Mouse (Mus musculus) heart, postnatal 10 days (tissue): ENCODE results near the gene Arrdc3. TPM values are rescaled to one million over a fixed set of nuclear protein-coding genes. Genes with fewer than 3 reads are reported as not detected.
A peak's percentile ranks its signal among the peaks of the same experiment; 100 is the strongest.
"Not testable (repeated sequence)": the region's sequence is repeated elsewhere in the genome, so short reads cannot be mapped to it uniquely, and the experiment has no call there.

ENCODE experiments used
- DNase-seq, 2 experiments: peaks; one replicate each; pipeline ENCODE4 v3.0.0; 2021
- intact Hi-C: fragments of 180-260 bp; cut with DNase I; formaldehyde crosslinking; loops from one replicate; pipeline ENCODE4 v1.15.1; 2025
- total RNA-seq, 2 experiments: library from RNA; stranded (reverse); gene quantifications; 2 replicates each; pipeline ENCODE4 v1.2.3; 2021

The Arrdc3 gene
- total RNA-seq, result 10 to 100 TPM; 44.7 to 51.3 TPM

- peak; percentile 98 for DNase-seq
- intact Hi-C loops, result loop anchor here (2.0 to 5.0 kb wide), 4 partner anchors 80 to 469 kb away; no protein-coding TSS in a partner anchor
Measured at GRCm38 (mm10) chr13:80883190-80883589, at the start of gene Arrdc3. Gene Arrdc3, plus strand, starts transcription at chr13:80883384.

GRCm38 (mm10) chr13:80862215-80862614 is 21.0 kb upstream of the Arrdc3 start:
- intact Hi-C loops, result loop anchor here (1.0 to 10.0 kb wide), 5 partner anchors 295 to 783 kb away; no protein-coding TSS in a partner anchor
- DNase-seq, result peak; percentile 66 to 81

GRCm38 (mm10) chr13:80864195-80864594 is 19.0 kb upstream of the Arrdc3 start:
- intact Hi-C loops, result loop anchor here (2.0 to 10.0 kb wide), 4 partner anchors 293 to 897 kb away; no protein-coding TSS in a partner anchor
- no peak for DNase-seq

GRCm38 (mm10) chr13:80875126-80875525 is 8.1 kb upstream of the Arrdc3 start:
- DNase-seq, result no peak
- intact Hi-C loops, result no loop called here

GRCm38 (mm10) chr13:80880756-80881155 is 2.4 kb upstream of the Arrdc3 start:
- intact Hi-C loops, result loop anchor here (1.0 to 5.0 kb wide), 5 partner anchors 137 to 489 kb away; no protein-coding TSS in a partner anchor

GRCm38 (mm10) chr13:80881722-80882500 is 1.3 kb upstream of the Arrdc3 start:
- DNase-seq, result peak; percentile 77 to 79
- intact Hi-C loops, result loop anchor here (1.0 to 5.0 kb wide), 7 partner anchors 81 to 487 kb away; no protein-coding TSS in a partner anchor

More at GRCm38 (mm10) chr13:80880756-80881155, 2.4 kb upstream of the Arrdc3 start:
- no peak for DNase-seq

GRCm38 (mm10) chr13:80882716-80883135 is 458 bp upstream of the Arrdc3 start:
- no peak for DNase-seq
- intact Hi-C loops, result loop anchor here (1.0 to 5.0 kb wide), 5 partner anchors 80 to 470 kb away; no protein-coding TSS in a partner anchor

GRCm38 (mm10) chr13:80883649-80884376 is 629 bp downstream of the Arrdc3 start:
- DNase-seq, result peak; percentile 43 to 54
- intact Hi-C loops, result loop anchor here (2.0 to 5.0 kb wide), 4 partner anchors 79 to 468 kb away; no protein-coding TSS in a partner anchor

GRCm38 (mm10) chr13:80884377-80884983 is 1.3 kb downstream of the Arrdc3 start:
- peak; percentile 84 to 88 for DNase-seq
- intact Hi-C loops, result loop anchor here (5.0 kb wide), 3 partner anchors 133 to 468 kb away; no protein-coding TSS in a partner anchor

GRCm38 (mm10) chr13:80885103-80885833 is 2.1 kb downstream of the Arrdc3 start:
- DNase-seq, result peak; percentile 95 to 96
- intact Hi-C loops, result loop anchor here (5.0 kb wide), 1 partner anchor 897 kb away; the partner anchor contains the start of gene Cetn3

- DNase-seq, result peak; percentile 94 to 95
- intact Hi-C loops, result loop anchor here (5.0 kb wide), 1 partner anchor 896 kb away; the partner anchor contains the start of gene Cetn3
Measured at GRCm38 (mm10) chr13:80885834-80886663, 2.9 kb downstream of the Arrdc3 start.

- DNase-seq, result no peak
- intact Hi-C loops, result loop anchor here (5.0 kb wide), 1 partner anchor 896 kb away; the partner anchor contains the start of gene Cetn3
Measured at GRCm38 (mm10) chr13:80886664-80887210, 3.6 kb downstream of the Arrdc3 start.

- DNase-seq, result no peak
- intact Hi-C loops, result loop anchor here (5.0 kb wide), 1 partner anchor 894 kb away; the partner anchor contains the start of gene Cetn3
Measured at GRCm38 (mm10) chr13:80887842-80888241, 4.7 kb downstream of the Arrdc3 start.

- DNase-seq, intact Hi-C loops: not testable (repeated sequence)
Measured at GRCm38 (mm10) chr13:80894928-80895327, 11.7 kb downstream of the Arrdc3 start.

GRCm38 (mm10) chr13:80897411-80897810 is 14.2 kb downstream of the Arrdc3 start:
- no peak for DNase-seq
- intact Hi-C loops, result no loop called here

GRCm38 (mm10) chr13:80898095-80898494 is 14.9 kb downstream of the Arrdc3 start:
- intact Hi-C loops, result no loop called here
- DNase-seq, result no peak

GRCm38 (mm10) chr13:80899435-80900029 is 16.3 kb downstream of the Arrdc3 start:
- intact Hi-C loops, result no loop called here
- no peak for DNase-seq

GRCm38 (mm10) chr13:80901432-80901831 is 18.2 kb downstream of the Arrdc3 start:
- intact Hi-C loops, result no loop called here
- no peak for DNase-seq
